Mouse (Mus musculus) liver, postnatal 0 days (tissue): ENCODE results near the gene Olfr91. TPM values are rescaled to one million over a fixed set of nuclear protein-coding genes. Genes with fewer than 3 reads are reported as not detected.

ENCODE experiments used
- ATAC-seq: fragments of 200-750 bp; cut with Nextera tagmentation; 2 replicates; pipeline ENCODE4 v1.8.0; 2017; ENCODE audit warnings: mild to moderate bottlenecking, moderate library complexity
- DNase-seq: peaks from one replicate; pipeline ENCODE4 v3.0.0-alpha.2; 2016
- H3K27ac ChIP-seq: fragments of 300-500 bp; sonication (generic); 2 replicates; pipeline ENCODE4 v1.5.1; 2014; ENCODE audit warnings: antibody characterized with exemption, moderate library complexity, mild to moderate bottlenecking, low read depth
- H3K27me3 ChIP-seq: fragments of 300-500 bp; sonication (generic); 2 replicates; pipeline ENCODE4 v1.6.1; 2014; ENCODE audit warnings: low read length, control low read depth, mixed read lengths; ENCODE audit not compliant: insufficient read depth
- H3K36me3 ChIP-seq: fragments of 300-500 bp; sonication (generic); replicated peaks from 2 replicates; pipeline ENCODE4 v1.6.1; 2014; ENCODE audit warnings: mild to moderate bottlenecking, control low read depth, low read length, moderate library complexity, mixed read lengths; ENCODE audit not compliant: insufficient read depth
- H3K4me1 ChIP-seq: fragments of 300-500 bp; sonication (generic); 2 replicates; pipeline ENCODE4 v1.6.1; 2014; ENCODE audit warnings: antibody characterized with exemption, mild to moderate bottlenecking, control low read depth; ENCODE audit not compliant: insufficient read depth
- H3K4me2 ChIP-seq: fragments of 300-500 bp; sonication (generic); 2 replicates; pipeline ENCODE4 v1.6.1; 2014; ENCODE audit warnings: low read depth, mild to moderate bottlenecking, low read length, moderate library complexity, mixed read lengths
- H3K4me3 ChIP-seq: fragments of 300-500 bp; sonication (generic); 2 replicates; pipeline ENCODE4 v1.5.1; 2014; ENCODE audit warnings: low read depth, low read length
- H3K9ac ChIP-seq: fragments of 300-500 bp; sonication (generic); replicated peaks from 2 replicates; pipeline ENCODE4 v1.6.1; 2014; ENCODE audit warnings: mild to moderate bottlenecking, moderate library complexity
- H3K9me3 ChIP-seq: fragments of 300-500 bp; sonication (generic); 2 replicates; pipeline ENCODE4 v1.6.1; 2016; ENCODE audit warnings: mild to moderate bottlenecking, control low read depth, low read length, mixed read lengths
- CTCF ChIP-seq: sonication (generic); IDR thresholded peaks from 2 replicates; pipeline ENCODE4 v1.5.1; 2016; ENCODE audit warnings: antibody characterized with exemption, low read depth
- EP300 ChIP-seq: IDR thresholded peaks from 2 replicates; pipeline ENCODE4 v1.6.1; 2016; ENCODE audit warnings: antibody characterized with exemption, low read depth, mild to moderate bottlenecking
- WGBS: fragments of 180-500 bp; shearing (Covaris S2); extraction: QIAGEN DNeasy Blood & Tissue Kit; methylation state at CpG from one replicate; pipeline ENCODE4 v1.1.7; 2014; ENCODE audit not compliant: insufficient replicate concordance; 5-methylcytosine and 5-hydroxymethylcytosine counted together
- polyA plus RNA-seq: library from polyadenylated mRNA; unstranded; fragments of >200 nt; fragmentation: Nextera tagmentation; extraction: Ambion mirVana; gene quantifications from 2 replicates; pipeline ENCODE4 v1.2.1, GENCODE M21; 2015

Gene Olfr91
- polyA plus RNA-seq, 1 experiment from 2014 or later: not detected

DNA sequence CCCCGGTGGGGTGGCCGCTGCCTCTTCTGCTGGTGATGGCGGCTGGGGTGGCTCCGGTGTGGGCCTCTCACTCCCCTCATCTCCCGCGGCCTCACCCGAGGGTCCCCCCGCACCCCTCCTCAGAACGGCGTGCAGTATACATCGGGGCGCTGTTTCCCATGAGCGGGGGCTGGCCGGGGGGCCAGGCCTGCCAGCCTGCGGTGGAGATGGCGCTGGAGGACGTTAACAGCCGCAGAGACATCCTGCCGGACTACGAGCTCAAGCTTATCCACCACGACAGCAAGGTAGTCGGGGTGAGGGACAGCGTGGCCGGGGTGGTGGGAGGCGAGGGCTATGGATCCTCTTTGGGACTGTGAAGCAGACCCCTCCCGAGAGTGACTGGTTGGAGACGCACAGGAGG is 47.2 kb downstream of the Olfr91 start:
- Histone ChIP-seq H3K36me3 (no peaks in the 10 kb centered on the region), H3K4me2 (peak overlapping the region; percentile 68), H3K4me1 (peaks cover 13% of the 10 kb centered on the region), H3K9me3 (no peaks in the 10 kb centered on the region), H3K9ac (peak overlapping the region; percentile 21; the same call in 1 of the 2 replicates), H3K4me3 (peak overlapping the region; percentile 37), H3K27ac (no peak overlapping the region), H3K27me3 (peaks cover 57% of the 10 kb centered on the region)
- WGBS: 14% methylated on average over 26 of the region's 27 CpGs
- DNase-seq (no peak), ATAC-seq (no peak)
- no peak for TF ChIP-seq EP300
- TF ChIP-seq CTCF: no peak

DNA sequence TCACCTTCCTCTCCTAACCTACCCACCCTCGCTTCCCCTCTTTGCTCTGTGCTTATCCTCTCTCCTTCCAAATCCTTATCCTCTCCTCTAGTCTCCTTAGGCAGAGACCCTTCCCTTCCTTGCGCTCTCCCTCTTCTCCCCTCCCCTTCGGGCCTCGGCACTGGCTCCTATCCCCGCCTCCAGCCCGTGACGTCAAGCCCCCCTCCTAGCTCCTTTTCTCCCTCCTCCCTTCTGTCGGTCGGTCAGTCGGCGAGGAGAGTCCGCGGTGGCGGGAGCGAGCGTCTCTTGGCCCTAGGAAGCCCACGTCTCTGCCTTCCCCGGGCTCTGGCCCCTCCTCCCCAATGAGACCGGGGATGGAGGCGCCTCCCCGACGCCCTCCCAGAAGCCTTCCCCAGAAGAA is 47.7 kb downstream of the Olfr91 start:
- DNase-seq (peak; percentile 49), ATAC-seq (no peak)
- H3K9me3 ChIP-seq: no peaks in the 10 kb centered on the region
- WGBS: under 1% methylated on average over 22 of the region's 22 CpGs
- peak overlapping the region; percentile 68 for H3K4me2 ChIP-seq
- peak overlapping the region; percentile 21; the same call in 1 of the 2 replicates for H3K9ac ChIP-seq
- peaks cover 13% of the 10 kb centered on the region for H3K4me1 ChIP-seq
- no peak for TF ChIP-seq EP300
- TF ChIP-seq CTCF: no peak
- H3K4me3 ChIP-seq: peak overlapping the region; percentile 37
- peaks cover 61% of the 10 kb centered on the region for H3K27me3 ChIP-seq
- H3K36me3 ChIP-seq: no peaks in the 10 kb centered on the region
- H3K27ac ChIP-seq: no peak overlapping the region

DNA sequence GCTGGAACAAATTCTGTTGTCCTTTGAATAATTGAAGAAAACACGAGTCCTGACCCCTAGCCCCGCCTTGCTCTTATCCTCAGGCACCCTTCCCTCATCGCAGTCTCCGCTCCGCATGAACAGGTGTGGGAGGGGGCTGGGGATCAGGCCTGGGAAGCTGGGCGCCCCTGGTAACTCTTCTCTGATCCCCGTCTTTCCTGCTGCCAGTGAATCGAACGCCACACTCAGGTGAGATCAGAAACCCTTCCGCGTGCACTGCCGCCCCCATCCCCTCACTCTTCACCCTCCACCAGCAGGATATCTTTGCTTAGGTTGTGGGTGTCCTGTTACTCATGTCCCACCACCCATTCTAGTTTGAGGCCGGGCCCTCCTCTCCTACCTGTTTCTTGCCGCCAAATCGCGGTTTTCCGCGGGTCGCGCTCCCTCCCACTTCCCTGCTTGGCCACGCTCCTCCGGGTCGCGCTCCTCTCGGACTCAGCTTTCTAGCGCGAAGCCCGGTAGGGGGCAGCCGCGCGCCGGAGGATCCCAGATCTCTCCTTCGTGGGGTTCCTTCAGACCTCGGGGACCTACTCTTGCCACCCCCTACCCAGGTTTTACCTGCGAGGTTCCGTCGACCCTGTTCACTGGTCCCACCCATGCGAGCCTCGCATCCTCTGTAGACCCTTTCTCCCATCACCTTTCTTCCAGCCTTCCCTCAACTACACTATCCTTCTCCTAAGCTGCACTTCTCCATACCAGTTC is 48.3 kb downstream of the Olfr91 start:
- no peak overlapping the region for H3K9ac ChIP-seq
- WGBS: 4% methylated on average over 39 of the region's 39 CpGs

GRCm38 (mm10) chr17:37048383-37048782 is 49.7 kb downstream of the Olfr91 start:
- ATAC-seq: no peak
- WGBS: 63% methylated on average over 7 of the region's 7 CpGs
- TF ChIP-seq EP300: no peak
- no peak for TF ChIP-seq CTCF

More for the DNA sequence above, 48.3 kb downstream of the Olfr91 start:
- Histone ChIP-seq H3K27me3 (peaks cover 64% of the 10 kb centered on the region), H3K27ac (no peak overlapping the region), H3K36me3 (no peaks in the 10 kb centered on the region), H3K4me2 (peak overlapping the region; percentile 68), H3K4me1 (peaks cover 13% of the 10 kb centered on the region), H3K4me3 (peak overlapping the region; percentile 37), H3K9me3 (no peaks in the 10 kb centered on the region)
- ATAC-seq (no peak), DNase-seq (peak; percentile 51)
- TF ChIP-seq CTCF: peak; percentile 53
- no peak for TF ChIP-seq EP300

GRCm38 (mm10) chr17:37047981-37048380 is 50.1 kb downstream of the Olfr91 start:
- Histone ChIP-seq H3K9ac (no peak overlapping the region), H3K36me3 (no peaks in the 10 kb centered on the region), H3K27ac (no peak overlapping the region), H3K4me2 (no peak overlapping the region), H3K4me3 (no peak overlapping the region), H3K9me3 (no peaks in the 10 kb centered on the region), H3K4me1 (peaks cover 13% of the 10 kb centered on the region), H3K27me3 (peaks cover 66% of the 10 kb centered on the region)
- ATAC-seq (no peak), DNase-seq (no peak)
- 29% methylated on average over 3 of the region's 3 CpGs for WGBS
- no peak for TF ChIP-seq EP300
- peak; percentile 50 for TF ChIP-seq CTCF

More at GRCm38 (mm10) chr17:37048383-37048782, 49.7 kb downstream of the Olfr91 start:
- Histone ChIP-seq H3K9me3 (no peaks in the 10 kb centered on the region), H3K27ac (no peak overlapping the region), H3K27me3 (peaks cover 66% of the 10 kb centered on the region), H3K36me3 (no peaks in the 10 kb centered on the region), H3K4me3 (no peak overlapping the region), H3K4me1 (peaks cover 13% of the 10 kb centered on the region), H3K9ac (no peak overlapping the region), H3K4me2 (no peak overlapping the region)
- no peak for DNase-seq

DNA sequence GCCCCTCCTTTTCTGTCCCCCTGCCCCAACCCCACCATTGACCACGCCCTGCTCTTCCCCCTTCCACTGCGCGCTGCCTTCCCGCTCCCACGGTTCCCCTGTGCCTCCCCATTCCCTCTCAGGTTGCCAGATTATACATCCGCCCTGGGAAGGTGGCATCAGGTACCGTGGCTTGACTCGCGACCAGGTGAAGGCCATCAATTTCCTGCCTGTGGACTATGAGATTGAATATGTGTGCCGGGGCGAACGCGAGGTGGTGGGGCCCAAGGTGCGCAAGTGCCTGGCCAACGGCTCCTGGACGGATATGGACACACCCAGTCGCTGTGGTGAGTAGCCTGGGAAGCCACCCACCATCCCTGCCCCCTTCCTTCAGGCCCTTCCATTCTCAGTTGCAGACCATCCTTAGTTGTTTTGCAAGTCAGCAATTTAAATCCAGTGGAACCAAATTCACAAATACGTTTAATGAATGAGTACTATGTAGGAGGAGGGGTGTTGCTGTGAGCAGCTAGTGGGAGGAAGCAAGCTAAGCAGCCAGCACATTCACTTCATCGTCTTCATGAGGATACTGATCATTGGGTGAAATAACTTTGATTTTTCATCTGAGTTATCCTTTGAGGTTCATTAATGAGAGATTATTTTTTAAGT is 50.6 kb downstream of the Olfr91 start:
- Histone ChIP-seq H3K9ac (no peak overlapping the region), H3K4me1 (peaks cover 13% of the 10 kb centered on the region), H3K27ac (no peak overlapping the region), H3K4me2 (no peak overlapping the region), H3K4me3 (no peak overlapping the region), H3K36me3 (no peaks in the 10 kb centered on the region), H3K9me3 (no peaks in the 10 kb centered on the region), H3K27me3 (peaks cover 64% of the 10 kb centered on the region)
- ATAC-seq (no peak), DNase-seq (no peak)
- TF ChIP-seq CTCF: no peak
- 39% methylated on average over 19 of the region's 19 CpGs for WGBS
